Mouse (Mus musculus): Measurements from ENCODE around the gene Lamb1.

- no peak for TF ChIP-seq ZC3H11A (IDR thresholded peaks at IDR 0.05; ENCODE audit: borderline replicate concordance, low read depth, low read length)
- TF ChIP-seq HCFC1 (IDR thresholded peaks at IDR 0.05; ENCODE audit: borderline replicate concordance, insufficient read depth, low read length): no peak
- TF ChIP-seq CHD2 (IDR thresholded peaks at IDR 0.05; ENCODE audit: low read depth, low read length): no peak
- TF ChIP-seq MAFK (IDR thresholded peaks at IDR 0.05; ENCODE audit: insufficient read depth, low read depth, low read length): no peak
- TF ChIP-seq ZNF384 (IDR thresholded peaks at IDR 0.05; ENCODE audit: low read depth, low read length): no peak
These were observed 32.4 kb upstream of the Lamb1 start for GRCm38 (mm10) chr12:31232635-31233034.

Measured in ES-E14 (cell line).